Mouse (Mus musculus): ENCODE measurements around the gene Nek6. TPM values are rescaled to one million over a fixed set of nuclear protein-coding genes. Genes with fewer than 3 reads are reported as not detected.

Nek6 gene
- polyA plus RNA-seq, 1 experiment from 2014 or later = 87.4 TPM

DNA sequence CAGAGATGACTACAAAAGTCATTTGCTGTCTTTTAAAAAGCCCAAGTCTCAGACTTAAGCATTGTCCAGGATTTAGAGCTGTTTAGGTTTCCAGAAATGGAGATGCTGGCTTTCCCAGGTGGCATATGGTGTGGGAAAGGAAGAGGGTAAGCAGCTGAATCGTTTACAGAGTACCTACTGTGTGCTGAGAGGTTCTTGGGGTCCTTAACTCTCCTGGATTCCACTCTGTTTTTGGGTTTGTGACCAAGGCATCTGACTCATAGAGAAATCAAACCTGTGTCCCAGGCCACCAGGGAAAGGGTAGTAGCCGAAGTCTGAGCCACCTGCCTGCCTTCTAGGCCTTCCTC lies 1.7 kb downstream of the Nek6 start:
- Histone ChIP-seq H3K36me3 (peaks cover 14% of the 10 kb centered on the region), H3K4me3 (peak overlapping the region; percentile 93), H3K4me1 (peaks cover 61% of the 10 kb centered on the region), H3K27ac (replicated peaks) (peak overlapping the region; percentile 98), H3K27me3 (ENCODE audit: low read depth, poor library complexity, severe bottlenecking) (peaks cover 10% of the 10 kb centered on the region; the same call in 1 of the 2 replicates), H3K9me3 (replicated peaks) (no peaks in the 10 kb centered on the region)
- WGBS = 59% methylated on average over 2 of the region's 2 CpGs
- DNase-seq (ENCODE audit: low spot score) = no peak

DNA sequence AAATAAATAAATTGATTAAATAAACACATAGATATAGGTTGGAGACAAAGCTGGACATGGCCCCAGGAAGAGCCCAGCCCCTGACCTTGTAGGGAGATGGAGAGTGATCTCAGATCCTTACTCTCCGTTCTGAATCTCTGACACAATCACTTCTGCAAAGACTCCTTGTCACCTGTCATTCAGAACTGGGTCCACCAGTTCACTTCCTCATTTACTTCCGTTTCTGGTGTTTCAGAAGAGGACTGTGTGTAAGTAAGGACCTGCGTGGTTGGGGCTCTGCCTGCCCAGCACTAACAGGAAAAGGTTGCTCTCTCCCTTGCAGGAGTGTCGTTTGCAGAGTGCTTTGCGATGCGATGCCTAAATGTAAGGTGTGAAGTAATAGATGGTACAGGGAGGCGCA lies 3.0 kb downstream of the Nek6 start:
- Histone ChIP-seq H3K27me3 (ENCODE audit: low read depth, poor library complexity, severe bottlenecking) (peaks cover 6% of the 10 kb centered on the region; the same call in 1 of the 2 replicates), H3K4me1 (peaks cover 61% of the 10 kb centered on the region), H3K36me3 (peaks cover 20% of the 10 kb centered on the region), H3K9me3 (replicated peaks) (no peaks in the 10 kb centered on the region), H3K27ac (replicated peaks) (no peak overlapping the region), H3K4me3 (no peak overlapping the region)
- WGBS = 89% methylated on average over 7 of the region's 7 CpGs
- no peak for DNase-seq (ENCODE audit: low spot score)

- Histone ChIP-seq H3K27ac (replicated peaks) (peak overlapping the region; percentile 80), H3K4me3 (peak overlapping the region; percentile 20; the same call in 1 of the 2 replicates), H3K4me1 (peaks cover 65% of the 10 kb centered on the region), H3K27me3 (ENCODE audit: low read depth, poor library complexity, severe bottlenecking) (peaks cover under 1% of the 10 kb centered on the region; the same call in 1 of the 2 replicates), H3K9me3 (replicated peaks) (no peaks in the 10 kb centered on the region), H3K36me3 (peaks cover 20% of the 10 kb centered on the region)
- DNase-seq (ENCODE audit: low spot score) = no peak
- WGBS = 7% methylated on average over 6 of the region's 6 CpGs
Measured at GRCm38 (mm10) chr2:38515446-38515845, 4.0 kb downstream of the Nek6 start.

DNA sequence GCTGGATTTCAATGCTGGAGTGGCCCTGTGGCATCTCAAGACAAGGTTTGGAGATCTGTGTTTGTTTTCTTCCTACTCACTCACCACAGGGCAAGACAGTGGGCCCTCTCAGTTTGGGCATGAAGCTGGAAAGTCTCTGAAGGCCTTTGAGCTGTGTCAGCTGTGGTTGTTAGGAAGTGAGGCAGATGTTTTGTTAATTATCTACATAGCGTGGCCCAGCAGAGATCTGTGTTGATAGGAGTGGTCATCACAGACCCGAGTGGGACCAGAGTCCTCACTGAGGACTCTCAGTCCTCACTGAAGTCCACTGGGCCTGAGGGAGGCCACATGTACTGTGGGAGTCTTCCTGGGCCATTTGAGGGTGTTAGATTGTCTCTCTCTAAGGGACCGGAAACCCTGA lies 5.0 kb downstream of the Nek6 start:
- Histone ChIP-seq H3K4me1 (peaks cover 64% of the 10 kb centered on the region), H3K27ac (replicated peaks) (peak overlapping the region; percentile 80)
- 84% methylated on average over 3 of the region's 3 CpGs for WGBS

GRCm38 (mm10) chr2:38517045-38517444 lies 5.6 kb downstream of the Nek6 start:
- DNase-seq (ENCODE audit: low spot score) = no peak
- H3K27ac ChIP-seq (replicated peaks) = 0 out of 2 replicates have a peak overlapping the region, but pooled peaks have one; percentile 35
- WGBS = 76% methylated on average over 6 of the region's 6 CpGs
- no peaks in the 10 kb centered on the region for H3K9me3 ChIP-seq (replicated peaks)
- H3K4me3 ChIP-seq = no peak overlapping the region
- no peaks in the 10 kb centered on the region for H3K27me3 ChIP-seq (ENCODE audit: low read depth, poor library complexity, severe bottlenecking)
- peaks cover 20% of the 10 kb centered on the region for H3K36me3 ChIP-seq
- H3K4me1 ChIP-seq = peaks cover 62% of the 10 kb centered on the region

More for the DNA sequence above, 5.0 kb downstream of the Nek6 start:
- H3K9me3 ChIP-seq (replicated peaks) = no peaks in the 10 kb centered on the region
- H3K27me3 ChIP-seq (ENCODE audit: low read depth, poor library complexity, severe bottlenecking) = no peaks in the 10 kb centered on the region
- DNase-seq (ENCODE audit: low spot score) = no peak
- H3K36me3 ChIP-seq = peaks cover 20% of the 10 kb centered on the region
- no peak overlapping the region for H3K4me3 ChIP-seq

- Histone ChIP-seq H3K4me3 (no peak overlapping the region), H3K36me3 (peaks cover 20% of the 10 kb centered on the region), H3K9me3 (replicated peaks) (no peaks in the 10 kb centered on the region), H3K27ac (replicated peaks) (no peak overlapping the region), H3K4me1 (peaks cover 48% of the 10 kb centered on the region), H3K27me3 (ENCODE audit: low read depth, poor library complexity, severe bottlenecking) (no peaks in the 10 kb centered on the region)
- no peak for DNase-seq (ENCODE audit: low spot score)
- WGBS = 95% methylated on average over 5 of the region's 5 CpGs
Measured at GRCm38 (mm10) chr2:38518719-38519118, 7.3 kb downstream of the Nek6 start.

DNA sequence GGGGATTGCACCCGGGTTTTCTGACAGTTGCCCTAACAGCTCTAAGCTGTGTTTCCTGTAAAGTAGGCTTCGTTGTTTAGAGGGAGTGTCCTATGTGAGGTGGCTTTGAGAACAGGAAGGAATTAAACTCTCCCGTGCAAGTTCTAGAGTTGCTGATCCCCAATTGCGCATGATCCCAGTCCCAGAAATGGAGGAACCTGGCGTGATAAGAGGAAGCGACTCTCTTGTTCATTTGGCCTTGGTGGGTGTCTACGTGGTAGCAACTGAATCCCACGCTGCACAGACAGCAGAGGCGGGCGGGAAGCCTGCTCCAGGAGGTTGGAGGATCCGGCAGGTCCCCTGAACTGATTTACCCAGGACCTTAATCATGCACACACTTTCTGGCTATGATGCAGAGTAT lies 8.5 kb downstream of the Nek6 start:
- Histone ChIP-seq H3K4me1 (peaks cover 42% of the 10 kb centered on the region), H3K27me3 (ENCODE audit: low read depth, poor library complexity, severe bottlenecking) (no peaks in the 10 kb centered on the region), H3K4me3 (no peak overlapping the region), H3K9me3 (replicated peaks) (no peaks in the 10 kb centered on the region), H3K27ac (replicated peaks) (no peak overlapping the region; the same call in 1 of the 2 replicates), H3K36me3 (peaks cover 23% of the 10 kb centered on the region)
- DNase-seq (ENCODE audit: low spot score) = no peak
- WGBS = 77% methylated on average over 11 of the region's 11 CpGs

- WGBS = 92% methylated on average over 12 of the region's 12 CpGs
- Histone ChIP-seq H3K27ac (replicated peaks) (no peak overlapping the region), H3K4me3 (no peak overlapping the region), H3K9me3 (replicated peaks) (no peaks in the 10 kb centered on the region), H3K27me3 (ENCODE audit: low read depth, poor library complexity, severe bottlenecking) (no peaks in the 10 kb centered on the region), H3K4me1 (peaks cover 25% of the 10 kb centered on the region), H3K36me3 (peaks cover 33% of the 10 kb centered on the region)
- no peak for DNase-seq (ENCODE audit: low spot score)
Measured at GRCm38 (mm10) chr2:38521618-38522017, 10.2 kb downstream of the Nek6 start.

- WGBS = 82% methylated on average over 2 of the region's 2 CpGs
- H3K4me3 ChIP-seq = no peak overlapping the region
- no peak for DNase-seq (ENCODE audit: low spot score)
- H3K27me3 ChIP-seq (ENCODE audit: low read depth, poor library complexity, severe bottlenecking) = no peaks in the 10 kb centered on the region
- peaks cover 20% of the 10 kb centered on the region for H3K4me1 ChIP-seq
- H3K27ac ChIP-seq (replicated peaks) = no peak overlapping the region
- peaks cover 31% of the 10 kb centered on the region for H3K36me3 ChIP-seq
- H3K9me3 ChIP-seq (replicated peaks) = no peaks in the 10 kb centered on the region
Measured at GRCm38 (mm10) chr2:38522354-38522753, 10.9 kb downstream of the Nek6 start.

DNA sequence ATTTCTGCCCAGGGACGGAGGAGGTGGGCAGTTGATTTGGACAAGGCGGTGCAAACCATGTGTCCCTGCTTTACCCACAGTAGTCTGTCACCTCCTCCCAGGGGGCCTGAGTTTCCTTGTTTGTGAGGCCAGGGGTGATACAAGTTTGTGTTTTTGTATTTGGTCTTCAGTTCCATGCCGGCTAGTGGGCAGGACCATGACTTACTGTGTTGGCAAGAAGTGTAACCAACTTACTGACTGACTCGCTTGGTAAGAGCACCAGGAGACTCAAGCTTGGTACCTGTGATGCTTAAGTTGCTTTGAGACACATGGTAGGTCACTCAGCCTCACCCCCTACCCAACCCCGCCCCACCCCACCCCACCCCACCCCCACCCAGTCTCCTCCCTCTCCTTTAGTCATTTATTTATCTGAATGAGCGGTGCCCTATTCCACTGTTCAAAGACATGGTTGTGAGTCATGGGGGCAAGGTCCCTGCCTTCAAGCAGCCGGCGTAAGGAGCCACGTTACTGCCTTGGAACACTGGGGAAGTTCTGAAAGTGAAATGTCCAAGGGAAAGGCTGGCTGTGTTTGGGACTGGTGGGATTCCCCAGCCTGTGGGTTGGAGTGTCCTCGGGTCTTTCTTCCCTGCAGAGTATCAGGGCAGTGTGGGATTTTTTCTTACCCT lies 12.5 kb downstream of the Nek6 start:
- Histone ChIP-seq H3K27ac (replicated peaks) (0 out of 2 replicates have a peak overlapping the region, but pooled peaks have one; percentile 1), H3K4me3 (no peak overlapping the region), H3K4me1 (peaks cover 20% of the 10 kb centered on the region), H3K27me3 (ENCODE audit: low read depth, poor library complexity, severe bottlenecking) (no peaks in the 10 kb centered on the region), H3K9me3 (replicated peaks) (no peaks in the 10 kb centered on the region), H3K36me3 (peaks cover 20% of the 10 kb centered on the region)
- WGBS = 88% methylated on average over 10 of the region's 10 CpGs
- DNase-seq (ENCODE audit: low spot score) = no peak

DNA sequence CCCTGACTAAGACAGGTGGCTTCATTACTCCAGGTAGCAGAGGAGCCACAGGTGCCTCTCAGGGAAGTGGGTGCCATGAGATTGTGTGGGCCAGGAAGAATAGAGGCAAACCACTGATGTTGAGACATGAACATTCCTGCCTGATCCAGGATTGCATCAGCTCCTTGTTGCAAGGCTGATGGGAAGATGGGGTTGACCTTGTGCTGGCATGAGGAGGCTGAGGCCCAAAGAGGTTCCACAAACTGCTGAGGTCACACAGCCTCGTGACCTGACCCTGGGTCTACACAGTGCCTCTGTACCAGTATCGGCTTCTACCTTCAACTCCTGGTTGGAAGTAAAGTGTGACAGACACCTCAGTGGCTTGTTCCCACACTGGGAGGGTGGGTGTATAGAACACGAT lies 13.6 kb downstream of the Nek6 start:
- Histone ChIP-seq H3K4me1 (peaks cover 23% of the 10 kb centered on the region), H3K36me3 (peaks cover 19% of the 10 kb centered on the region), H3K4me3 (no peak overlapping the region), H3K9me3 (replicated peaks) (no peaks in the 10 kb centered on the region), H3K27ac (replicated peaks) (no peak overlapping the region), H3K27me3 (ENCODE audit: low read depth, poor library complexity, severe bottlenecking) (no peaks in the 10 kb centered on the region)
- 91% methylated on average over 3 of the region's 3 CpGs for WGBS
- no peak for DNase-seq (ENCODE audit: low spot score)

DNA sequence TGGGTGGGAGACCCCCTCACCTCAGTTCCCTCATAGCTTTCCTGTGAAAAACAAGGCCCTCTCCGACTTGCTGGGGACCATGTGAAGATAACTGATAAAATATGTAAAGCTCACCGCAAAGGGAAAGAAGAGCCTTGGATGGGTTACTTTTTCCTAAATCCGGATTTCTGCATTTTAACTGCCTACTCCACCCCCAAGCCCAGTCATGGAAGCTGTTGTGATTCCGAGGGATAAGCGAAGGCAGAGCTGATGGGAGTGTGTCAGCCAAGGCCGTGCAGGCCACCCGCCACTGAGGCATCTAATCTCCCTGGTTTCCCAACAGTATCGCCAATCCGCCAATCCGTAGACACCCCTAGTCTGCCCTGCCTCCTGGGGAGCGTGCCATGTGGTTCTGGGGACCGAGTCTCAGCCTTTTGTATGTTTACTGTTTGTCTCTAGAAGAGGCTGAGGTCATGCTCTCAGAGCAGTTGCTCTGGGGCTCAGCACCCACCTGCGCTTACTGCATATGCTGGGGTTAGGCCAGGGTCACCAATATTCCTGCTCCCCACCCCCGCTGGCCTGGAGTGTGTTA lies 18.2 kb downstream of the Nek6 start:
- Histone ChIP-seq H3K27me3 (ENCODE audit: low read depth, poor library complexity, severe bottlenecking) (no peaks in the 10 kb centered on the region), H3K9me3 (replicated peaks) (no peaks in the 10 kb centered on the region), H3K4me1 (peaks cover 43% of the 10 kb centered on the region), H3K4me3 (no peak overlapping the region), H3K36me3 (peaks cover 19% of the 10 kb centered on the region), H3K27ac (replicated peaks) (peak overlapping the region; percentile 57; the same call in 1 of the 2 replicates)
- WGBS = 80% methylated on average over 14 of the region's 14 CpGs
- no peak for DNase-seq (ENCODE audit: low spot score)

DNA sequence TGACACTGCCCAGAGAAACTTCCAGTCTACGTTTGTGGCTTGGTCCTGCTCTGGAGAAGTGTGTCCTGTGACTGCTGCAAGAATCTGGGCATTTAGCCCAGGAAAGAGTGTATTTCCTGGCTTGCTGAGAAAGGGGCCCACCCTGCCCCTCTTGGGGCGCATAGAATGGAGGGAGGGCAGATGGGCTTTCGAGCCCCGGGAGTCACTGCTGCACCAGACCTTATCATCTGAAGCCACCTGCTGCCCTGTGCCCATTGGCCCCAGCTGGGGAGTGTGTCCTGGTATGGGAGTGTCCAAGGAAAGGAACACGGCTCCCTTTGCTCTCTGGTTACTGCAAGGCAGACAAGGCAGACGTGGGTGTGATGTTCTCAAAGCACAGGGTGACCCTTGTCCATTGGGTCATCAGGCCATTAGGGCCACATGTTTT lies 19.5 kb downstream of the Nek6 start:
- H3K9me3 ChIP-seq (replicated peaks) = no peaks in the 10 kb centered on the region
- no peak for DNase-seq (ENCODE audit: low spot score)
- H3K27me3 ChIP-seq (ENCODE audit: low read depth, poor library complexity, severe bottlenecking) = no peaks in the 10 kb centered on the region
- peaks cover 56% of the 10 kb centered on the region for H3K4me1 ChIP-seq
- 65% methylated on average over 6 of the region's 6 CpGs for WGBS
- H3K27ac ChIP-seq (replicated peaks) = peak overlapping the region; percentile 57; the same call in 1 of the 2 replicates
- no peak overlapping the region for H3K4me3 ChIP-seq
- peaks cover 7% of the 10 kb centered on the region for H3K36me3 ChIP-seq

Data from midbrain, embryonic 10.5 days (tissue).